Mouse (Mus musculus): ENCODE measurements around the gene Emp2. TPM values are rescaled to one million over a fixed set of nuclear protein-coding genes. Genes with fewer than 3 reads are reported as not detected.
"Not testable (repeated sequence)": the region's sequence is repeated elsewhere in the genome, so short reads cannot be mapped to it uniquely, and the experiment has no call there.

Emp2 gene
- polyA plus RNA-seq, 1 experiment, result 19.3 TPM

DNA sequence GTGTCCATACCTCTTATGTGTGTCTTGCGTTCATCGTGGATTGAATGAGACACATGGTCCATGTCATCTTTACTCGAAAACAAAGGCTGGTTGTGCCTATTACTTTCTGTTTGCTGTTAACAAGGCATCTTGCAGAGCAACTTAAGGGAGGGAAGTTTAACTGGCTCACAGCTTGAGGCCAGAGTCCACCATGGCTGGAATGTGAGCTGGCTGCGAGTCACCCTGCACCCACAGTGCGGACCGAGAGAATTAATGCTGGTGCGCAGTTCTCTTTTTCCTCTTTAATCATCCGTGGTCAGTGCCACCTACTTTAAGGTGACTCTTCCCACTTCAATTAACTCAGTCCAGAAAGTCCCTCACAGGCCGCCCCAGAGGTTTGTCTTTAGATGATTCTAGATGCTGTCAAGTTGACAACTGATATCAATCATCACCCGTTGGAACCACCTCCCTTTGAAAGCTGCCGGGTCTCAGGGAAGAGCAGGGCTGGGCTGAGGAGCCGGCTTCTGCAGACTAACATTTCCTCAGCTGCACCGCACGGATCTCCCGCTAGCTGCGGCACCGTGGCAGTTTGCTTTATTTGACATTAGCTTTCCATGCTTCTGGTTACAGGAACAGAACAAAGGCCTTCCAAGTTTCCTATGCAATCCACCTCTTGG, 6.3 kb upstream of the Emp2 start:
- no peak for DNase-seq (ENCODE audit: extremely low spot score in 1 of 2, low spot score in 1 of 2)

- no peak for DNase-seq (ENCODE audit: extremely low spot score in 1 of 2, low spot score in 1 of 2)
These were observed 3.4 kb upstream of the Emp2 start for GRCm38 (mm10) chr16:10317197-10317544.

DNA sequence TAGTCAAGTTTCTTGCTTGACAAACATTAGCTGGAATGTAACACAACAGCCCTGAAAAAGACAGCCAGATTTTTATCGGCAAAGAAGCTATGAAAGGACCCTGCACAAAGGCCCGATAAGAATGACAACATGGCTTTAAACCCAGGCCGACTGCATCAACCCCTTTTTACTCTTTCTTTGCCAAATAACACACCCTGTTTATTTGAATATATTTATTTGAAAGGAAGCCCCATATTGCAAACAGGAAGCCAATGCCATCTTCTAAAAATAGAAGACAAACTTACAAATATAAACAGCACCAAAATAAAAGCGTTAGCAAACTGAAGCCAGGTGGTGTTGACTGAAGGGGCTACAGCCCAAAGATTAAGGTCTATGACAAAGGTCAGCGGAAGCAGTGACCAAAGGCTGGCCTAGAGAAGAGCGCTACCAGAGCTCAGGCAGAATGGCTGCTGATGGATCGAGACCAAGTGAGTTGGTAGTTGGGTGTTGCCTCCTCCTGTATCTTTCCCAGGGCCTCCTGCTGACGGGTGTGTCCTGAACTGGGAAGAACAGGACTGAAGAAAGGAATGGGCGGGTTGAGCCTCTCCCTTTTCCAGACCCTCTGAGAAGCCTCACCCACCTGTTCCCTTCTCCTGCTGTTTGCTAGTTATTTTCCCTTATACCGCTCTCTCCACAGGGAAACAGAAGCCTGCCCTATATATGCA, 2.9 kb upstream of the Emp2 start:
- no peak for DNase-seq (ENCODE audit: extremely low spot score in 1 of 2, low spot score in 1 of 2)

DNA sequence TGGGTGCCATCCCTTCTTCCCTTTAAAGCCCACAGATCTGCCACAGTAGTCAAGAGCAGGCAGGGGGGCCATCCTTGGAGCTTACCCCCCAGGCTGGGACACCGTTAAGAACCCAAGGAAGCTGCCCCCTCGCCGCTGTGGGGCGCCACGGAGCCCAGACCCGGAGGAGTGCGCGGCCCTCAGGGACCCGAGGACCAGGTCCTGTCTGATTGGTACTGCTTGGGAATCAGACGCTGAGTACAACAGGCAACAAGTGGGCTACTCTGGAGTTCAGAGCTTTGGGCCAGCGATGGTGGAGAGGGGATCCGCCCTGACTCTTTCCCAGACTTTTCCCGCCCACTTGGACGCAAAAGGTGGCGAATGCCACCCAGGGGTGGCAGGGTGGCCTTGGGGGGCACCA, 542 bp downstream of the Emp2 start:
- no peak for DNase-seq (ENCODE audit: extremely low spot score in 1 of 2, low spot score in 1 of 2)

DNA sequence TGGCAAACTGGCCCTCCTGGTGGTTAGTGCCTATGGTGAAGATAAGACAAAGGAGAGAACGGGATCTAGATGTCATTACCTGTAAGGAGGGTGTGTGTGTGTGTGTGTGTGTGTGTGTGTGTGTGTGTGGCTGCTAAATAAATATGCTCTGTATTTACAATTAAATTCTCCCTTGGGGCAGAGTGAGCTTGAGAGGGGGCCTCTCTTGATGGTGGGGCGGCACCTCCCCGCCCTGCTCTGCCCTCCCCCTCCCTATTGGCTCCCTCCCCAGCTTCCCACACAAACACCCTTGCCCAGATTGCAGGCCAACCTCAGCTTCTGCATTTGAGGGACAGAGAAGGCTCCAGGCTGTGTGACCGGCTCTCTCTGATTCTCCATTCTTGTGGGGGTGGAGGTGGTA, 1.8 kb downstream of the Emp2 start:
- no peak for DNase-seq (ENCODE audit: extremely low spot score in 1 of 2, low spot score in 1 of 2)

- no peak for DNase-seq (ENCODE audit: extremely low spot score in 1 of 2, low spot score in 1 of 2)
These were observed 2.7 kb downstream of the Emp2 start for GRCm38 (mm10) chr16:10311086-10311485.

GRCm38 (mm10) chr16:10310507-10310906, 3.3 kb downstream of the Emp2 start:
- no peak for DNase-seq (ENCODE audit: extremely low spot score in 1 of 2, low spot score in 1 of 2)

GRCm38 (mm10) chr16:10307351-10307750, 6.4 kb downstream of the Emp2 start:
- DNase-seq (ENCODE audit: extremely low spot score in 1 of 2, low spot score in 1 of 2), result no peak

GRCm38 (mm10) chr16:10306101-10306500, 7.7 kb downstream of the Emp2 start:
- DNase-seq (ENCODE audit: extremely low spot score in 1 of 2, low spot score in 1 of 2), result no peak

- DNase-seq (ENCODE audit: extremely low spot score in 1 of 2, low spot score in 1 of 2), result no peak
These were observed 12.4 kb downstream of the Emp2 start for GRCm38 (mm10) chr16:10301337-10301736.

DNA sequence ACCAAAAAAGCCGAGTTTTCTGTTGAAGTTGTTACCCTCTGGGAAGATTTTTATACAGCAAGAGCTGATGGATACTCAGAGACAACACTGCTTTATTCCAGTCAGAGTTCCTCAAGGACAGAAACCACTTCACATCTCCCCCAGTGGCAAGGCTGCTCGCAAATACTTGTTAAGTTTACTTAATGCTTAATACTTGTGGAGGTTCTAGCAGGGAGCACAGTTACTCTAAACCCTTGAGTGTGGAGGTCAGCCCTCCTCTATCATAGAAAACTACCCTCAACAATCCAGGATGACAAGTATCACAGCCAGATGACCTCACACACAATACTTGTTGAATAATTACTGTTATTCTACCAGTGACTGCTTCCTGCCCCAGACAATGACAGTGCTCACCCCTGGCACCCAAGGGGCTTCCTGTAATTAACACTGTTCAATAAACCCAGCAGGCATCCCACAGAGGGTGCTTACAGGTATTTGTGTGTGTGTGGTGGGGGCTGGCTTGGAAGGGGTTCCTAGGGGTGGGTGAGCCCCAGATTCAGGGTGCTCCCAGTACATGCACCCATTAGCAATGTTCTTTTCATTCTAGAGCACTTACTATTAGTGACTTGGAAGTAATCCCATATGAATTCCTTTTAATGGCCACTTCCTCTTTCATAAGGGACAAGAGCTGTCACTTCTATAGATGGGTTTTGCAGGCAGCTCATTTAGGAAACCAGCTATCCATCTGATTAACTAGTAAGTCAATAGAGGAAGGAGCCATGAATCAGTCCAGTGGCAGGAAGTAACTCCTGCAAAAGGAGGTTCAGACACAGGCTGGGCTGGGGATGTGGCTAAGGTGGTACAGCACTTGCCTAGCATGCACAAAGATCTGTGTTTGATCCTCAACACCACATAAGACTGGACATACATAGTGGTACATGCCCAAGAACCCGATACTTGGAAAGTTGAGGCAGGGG, 13.3 kb downstream of the Emp2 start:
- DNase-seq (ENCODE audit: extremely low spot score in 1 of 2, low spot score in 1 of 2), result no peak

GRCm38 (mm10) chr16:10299637-10300036, 14.1 kb downstream of the Emp2 start:
- DNase-seq (ENCODE audit: extremely low spot score in 1 of 2, low spot score in 1 of 2), result no peak

DNA sequence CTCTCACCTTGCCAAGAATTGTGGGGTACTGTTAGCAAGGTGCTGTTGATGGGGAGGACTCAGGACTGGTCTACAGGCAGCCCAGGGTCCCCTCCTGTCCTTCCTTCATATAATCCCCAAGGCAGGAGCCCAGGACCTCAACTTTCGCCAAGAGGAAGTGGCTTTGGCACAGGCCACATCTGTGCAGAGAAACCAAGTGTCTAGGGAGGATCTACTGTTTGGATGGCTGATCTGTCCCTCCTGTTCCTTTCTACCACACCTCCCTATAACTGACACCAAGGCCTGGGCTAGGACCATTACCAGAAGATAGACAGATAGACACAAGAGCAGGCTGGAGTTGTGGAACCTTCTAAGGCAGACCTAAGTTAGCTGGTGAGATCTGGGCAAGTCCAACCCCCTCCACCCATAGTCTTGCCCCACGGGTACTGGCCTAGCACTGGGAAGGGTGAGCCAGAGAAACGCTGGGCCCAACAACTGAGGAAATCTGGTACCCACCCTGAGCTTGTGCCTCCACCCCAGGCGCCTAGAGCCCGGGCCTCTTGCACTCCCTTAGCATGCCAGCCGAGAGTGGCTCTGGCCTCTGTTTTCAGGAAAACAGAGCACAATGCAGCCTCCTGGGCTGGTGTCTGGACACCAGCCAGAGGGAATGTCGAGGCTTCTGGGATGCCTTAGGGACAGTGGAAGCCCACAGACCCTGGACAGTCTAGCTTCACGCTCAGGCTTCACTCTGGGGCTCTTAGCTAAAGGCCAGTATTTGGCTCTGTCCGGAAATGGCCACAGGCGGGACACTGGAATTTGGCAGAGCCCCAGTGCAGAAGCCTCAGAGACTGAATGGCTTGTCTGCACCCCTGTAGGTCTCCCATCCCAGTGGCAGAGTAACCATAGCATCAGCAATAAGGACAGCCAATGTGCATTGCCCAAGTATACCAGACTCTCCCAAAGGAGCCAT, 15.8 kb downstream of the Emp2 start:
- DNase-seq (ENCODE audit: extremely low spot score in 1 of 2, low spot score in 1 of 2), result no peak

DNA sequence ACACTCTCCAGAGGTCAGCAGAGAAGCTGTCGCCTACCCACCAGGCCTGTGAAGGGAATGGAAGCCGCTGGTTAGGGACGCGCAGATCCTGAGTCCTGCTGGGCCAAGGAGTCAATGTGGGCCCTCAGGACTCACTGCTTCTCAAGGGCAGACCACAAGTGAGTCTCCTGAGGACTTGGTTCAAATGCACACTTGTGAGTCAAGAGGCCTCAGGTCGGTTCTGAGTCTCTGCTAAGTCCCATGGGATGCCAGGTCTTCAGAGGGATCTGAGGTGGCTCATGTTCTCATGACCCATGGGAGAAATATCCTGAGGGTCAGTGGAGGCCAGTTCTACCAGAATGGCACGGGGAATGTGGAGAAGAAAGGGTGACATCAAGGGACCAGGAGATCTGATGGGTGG, 25.7 kb downstream of the Emp2 start:
- no peak for DNase-seq (ENCODE audit: extremely low spot score in 1 of 2, low spot score in 1 of 2)

DNA sequence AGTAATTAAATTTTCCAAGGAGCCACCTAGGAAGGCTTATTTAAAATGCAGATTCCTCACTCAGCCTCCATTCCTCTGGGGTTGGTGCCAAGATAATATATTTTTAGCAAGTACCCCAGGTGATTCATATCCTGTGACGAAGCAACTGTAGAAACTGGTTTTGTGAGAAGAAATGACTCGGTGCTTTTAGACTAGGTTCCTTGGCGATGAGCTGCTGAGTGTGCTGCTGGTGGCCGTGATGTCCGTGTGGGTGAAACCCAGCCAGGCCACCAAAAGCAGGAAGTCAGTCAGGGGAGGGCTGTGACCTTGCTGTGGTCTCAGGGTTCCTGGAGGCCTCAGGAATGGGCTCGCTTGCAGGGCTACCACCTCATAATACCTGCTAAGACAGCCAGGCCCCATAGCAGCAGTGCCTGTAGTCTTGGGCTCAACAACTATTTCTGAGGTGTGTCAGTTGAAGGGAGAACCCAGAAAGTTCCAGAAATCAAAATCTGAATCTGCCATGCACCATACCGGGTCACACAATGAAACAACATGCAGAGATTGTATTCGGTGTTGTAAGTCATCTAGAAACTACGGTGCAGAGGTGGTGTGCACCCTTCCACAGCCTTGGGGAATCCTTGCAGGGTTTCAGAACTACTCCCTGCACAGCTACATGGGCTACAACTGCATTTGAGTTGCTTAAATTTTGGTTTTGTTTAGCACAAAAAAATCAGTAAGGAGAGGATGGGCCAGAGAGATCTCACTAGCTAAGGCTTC, 27.1 kb downstream of the Emp2 start:
- DNase-seq (ENCODE audit: extremely low spot score in 1 of 2, low spot score in 1 of 2), result peak; percentile 15 to 82

DNA sequence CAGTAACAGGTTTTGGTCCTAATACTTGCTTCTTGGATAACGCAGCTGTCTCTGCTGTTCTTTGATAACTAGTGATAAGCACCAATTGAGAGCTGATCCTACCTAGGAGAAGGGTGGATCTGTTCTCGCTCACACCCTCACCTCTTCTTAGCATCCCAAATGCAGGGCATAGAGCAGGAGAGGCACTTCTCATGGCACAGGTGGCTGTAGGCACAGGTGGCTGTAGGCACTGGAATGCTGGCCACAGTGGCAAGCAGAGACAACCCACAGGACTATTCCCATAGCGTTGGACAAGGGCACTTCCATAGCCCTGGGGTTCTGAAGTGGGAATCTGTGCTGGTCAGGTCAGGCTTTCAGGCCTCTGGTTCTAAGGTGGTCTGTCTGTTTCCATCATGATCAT, 31.9 kb downstream of the Emp2 start:
- DNase-seq (ENCODE audit: extremely low spot score in 1 of 2, low spot score in 1 of 2), result no peak

- DNase-seq (ENCODE audit: extremely low spot score in 1 of 2, low spot score in 1 of 2), result peak; percentile 58 to 95
These were observed 33.3 kb downstream of the Emp2 start for GRCm38 (mm10) chr16:10280286-10280951.

DNA sequence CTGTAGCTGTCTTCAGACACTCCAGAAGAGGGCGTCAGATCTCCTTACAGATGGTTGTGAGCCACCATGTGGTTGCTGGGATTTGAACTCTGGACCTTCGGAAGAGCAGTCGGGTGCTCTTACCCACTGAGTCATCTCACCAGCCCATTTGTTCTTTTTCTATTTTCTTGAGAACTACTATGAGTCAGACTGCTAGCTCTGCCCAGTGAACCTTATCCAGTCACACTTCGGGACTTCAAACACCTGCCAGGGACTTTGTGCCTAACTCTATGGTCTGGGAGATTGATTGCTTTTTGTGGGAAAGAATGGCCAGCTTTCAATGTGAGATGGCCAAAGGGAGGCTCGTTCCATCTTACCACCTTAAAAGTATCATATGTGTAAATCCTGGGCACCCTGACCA, 37.0 kb downstream of the Emp2 start:
- not testable (repeated sequence) for DNase-seq (ENCODE audit: extremely low spot score in 1 of 2, low spot score in 1 of 2)

- DNase-seq (ENCODE audit: extremely low spot score in 1 of 2, low spot score in 1 of 2), result no peak
These were observed 39.3 kb downstream of the Emp2 start for GRCm38 (mm10) chr16:10274465-10274864.

Measured in frontal cortex, adult 2 months (tissue).